Mouse (Mus musculus) liver, embryonic 12.5 days (tissue): Measurements from ENCODE around the gene Sash1. TPM values are rescaled to one million over a fixed set of nuclear protein-coding genes. Genes with fewer than 3 reads are reported as not detected.
A peak's percentile ranks its signal among the peaks of the same experiment; 100 is the strongest.

Experiments used
- ATAC-seq: fragments of 200-750 bp; cut with Nextera tagmentation; 2 replicates; pipeline ENCODE4 v1.8.0; 2017; ENCODE audit warnings: moderate number of reproducible peaks, mild to moderate bottlenecking, moderate library complexity
- H3K27ac ChIP-seq: fragments of 300-500 bp; sonication (generic); 2 replicates; pipeline ENCODE4 v1.5.1; 2016; ENCODE audit warnings: mild to moderate bottlenecking
- H3K27me3 ChIP-seq: fragments of 300-500 bp; sonication (generic); replicated peaks from 2 replicates; pipeline ENCODE4 v1.6.1; 2016; ENCODE audit warnings: mild to moderate bottlenecking, moderate library complexity
- H3K36me3 ChIP-seq: fragments of 300-500 bp; sonication (generic); 2 replicates; pipeline ENCODE4 v1.6.1; 2016; ENCODE audit warnings: mild to moderate bottlenecking, moderate library complexity
- H3K4me1 ChIP-seq: fragments of 300-500 bp; sonication (generic); 2 replicates; pipeline ENCODE4 v1.6.1; 2016
- H3K4me2 ChIP-seq: fragments of 300-500 bp; sonication (generic); 2 replicates; pipeline ENCODE4 v1.6.1; 2016; ENCODE audit warnings: mild to moderate bottlenecking, moderate library complexity
- H3K4me3 ChIP-seq: fragments of 300-500 bp; sonication (generic); 2 replicates; pipeline ENCODE4 v1.5.1; 2016; ENCODE audit warnings: mild to moderate bottlenecking, moderate library complexity
- H3K9ac ChIP-seq: fragments of 300-500 bp; sonication (generic); 2 replicates; pipeline ENCODE4 v1.6.1; 2016; ENCODE audit warnings: mild to moderate bottlenecking, moderate library complexity
- H3K9me3 ChIP-seq: fragments of 300-500 bp; sonication (generic); replicated peaks from 2 replicates; pipeline ENCODE4 v1.6.1; 2016; ENCODE audit warnings: mild to moderate bottlenecking, moderate library complexity
- WGBS: fragments of 180-500 bp; shearing (Covaris S2); methylation state at CpG from one replicate; pipeline ENCODE4 v1.1.7; 2016; ENCODE audit not compliant: insufficient replicate concordance; 5-methylcytosine and 5-hydroxymethylcytosine counted together
- polyA plus RNA-seq: library from polyadenylated mRNA; unstranded; fragments of >200 nt; fragmentation: Nextera tagmentation; extraction: Ambion mirVana; gene quantifications from 2 replicates; pipeline ENCODE4 v1.2.1, GENCODE M21; 2016

The Sash1 gene
- polyA plus RNA-seq, 1 experiment from 2014 or later = 1.2 TPM

GRCm38 (mm10) chr10:8779842-8780241 lies 106.0 kb downstream of the Sash1 start:
- H3K4me2 ChIP-seq = peak overlapping the region; percentile 3; the same call in 1 of the 2 replicates
- peak; percentile 83 for ATAC-seq
- no peaks in the 10 kb centered on the region for H3K27me3 ChIP-seq
- 0 out of 2 replicates have a peak, but pooled peaks cover 5% of the 10 kb centered on the region for H3K36me3 ChIP-seq
- no peak overlapping the region for H3K9ac ChIP-seq
- H3K27ac ChIP-seq = no peak overlapping the region
- H3K9me3 ChIP-seq = no peaks in the 10 kb centered on the region
- WGBS = 31% methylated on average over 4 of the region's 4 CpGs
- no peak overlapping the region for H3K4me3 ChIP-seq
- H3K4me1 ChIP-seq = peaks cover 24% of the 10 kb centered on the region

GRCm38 (mm10) chr10:8778845-8779244 lies 107.0 kb downstream of the Sash1 start:
- no peak overlapping the region for H3K4me2 ChIP-seq
- H3K9me3 ChIP-seq = no peaks in the 10 kb centered on the region
- H3K36me3 ChIP-seq = 0 out of 2 replicates have a peak, but pooled peaks cover 5% of the 10 kb centered on the region
- no peak for ATAC-seq
- H3K4me3 ChIP-seq = no peak overlapping the region
- peaks cover 24% of the 10 kb centered on the region for H3K4me1 ChIP-seq
- H3K27ac ChIP-seq = no peak overlapping the region
- no peaks in the 10 kb centered on the region for H3K27me3 ChIP-seq
- no peak overlapping the region for H3K9ac ChIP-seq
- 84% methylated on average over 7 of the region's 7 CpGs for WGBS

GRCm38 (mm10) chr10:8777552-8778253 lies 108.2 kb downstream of the Sash1 start:
- no peak for ATAC-seq
- Histone ChIP-seq H3K4me2 (no peak overlapping the region), H3K4me3 (no peak overlapping the region), H3K4me1 (peaks cover 24% of the 10 kb centered on the region), H3K36me3 (0 out of 2 replicates have a peak, but pooled peaks cover 5% of the 10 kb centered on the region), H3K27ac (no peak overlapping the region), H3K27me3 (no peaks in the 10 kb centered on the region), H3K9me3 (no peaks in the 10 kb centered on the region), H3K9ac (no peak overlapping the region)
- WGBS = 61% methylated on average over 12 of the region's 12 CpGs

GRCm38 (mm10) chr10:8776791-8777190 lies 109.1 kb downstream of the Sash1 start:
- no peak for ATAC-seq
- 80% methylated on average over 2 of the region's 2 CpGs for WGBS
- H3K27me3 ChIP-seq = no peaks in the 10 kb centered on the region

GRCm38 (mm10) chr10:8775794-8776193 lies 110.1 kb downstream of the Sash1 start:
- H3K27me3 ChIP-seq = no peaks in the 10 kb centered on the region
- no peak for ATAC-seq
- WGBS = 77% methylated on average over 2 of the region's 2 CpGs
- no peaks in the 10 kb centered on the region for H3K9me3 ChIP-seq
- H3K9ac ChIP-seq = no peak overlapping the region
- H3K27ac ChIP-seq = no peak overlapping the region
- H3K36me3 ChIP-seq = 0 out of 2 replicates have a peak, but pooled peaks cover 5% of the 10 kb centered on the region
- no peak overlapping the region for H3K4me3 ChIP-seq
- H3K4me1 ChIP-seq = peaks cover 19% of the 10 kb centered on the region
- H3K4me2 ChIP-seq = no peak overlapping the region

More at GRCm38 (mm10) chr10:8776791-8777190, 109.1 kb downstream of the Sash1 start:
- no peak overlapping the region for H3K4me2 ChIP-seq
- peaks cover 24% of the 10 kb centered on the region for H3K4me1 ChIP-seq
- H3K36me3 ChIP-seq = 0 out of 2 replicates have a peak, but pooled peaks cover 5% of the 10 kb centered on the region
- no peaks in the 10 kb centered on the region for H3K9me3 ChIP-seq
- H3K27ac ChIP-seq = no peak overlapping the region
- no peak overlapping the region for H3K9ac ChIP-seq
- no peak overlapping the region for H3K4me3 ChIP-seq

GRCm38 (mm10) chr10:8772464-8773209 lies 113.2 kb downstream of the Sash1 start:
- H3K9ac ChIP-seq = no peak overlapping the region
- peaks cover 11% of the 10 kb centered on the region; the same call in 1 of the 2 replicates for H3K36me3 ChIP-seq
- H3K27me3 ChIP-seq = no peaks in the 10 kb centered on the region
- H3K4me1 ChIP-seq = no peaks in the 10 kb centered on the region; the same call in 1 of the 2 replicates
- no peak overlapping the region for H3K4me2 ChIP-seq
- no peak overlapping the region for H3K27ac ChIP-seq
- no peak overlapping the region for H3K4me3 ChIP-seq
- ATAC-seq = no peak
- H3K9me3 ChIP-seq = no peaks in the 10 kb centered on the region
- 72% methylated on average over 4 of the region's 4 CpGs for WGBS

GRCm38 (mm10) chr10:8770931-8771653 lies 114.8 kb downstream of the Sash1 start:
- no peak overlapping the region for H3K27ac ChIP-seq
- H3K4me2 ChIP-seq = no peak overlapping the region
- peaks cover 11% of the 10 kb centered on the region; the same call in 1 of the 2 replicates for H3K36me3 ChIP-seq
- H3K9me3 ChIP-seq = no peaks in the 10 kb centered on the region
- no peaks in the 10 kb centered on the region; the same call in 1 of the 2 replicates for H3K4me1 ChIP-seq
- H3K27me3 ChIP-seq = no peaks in the 10 kb centered on the region
- 78% methylated on average over 12 of the region's 12 CpGs for WGBS
- no peak for ATAC-seq
- H3K9ac ChIP-seq = no peak overlapping the region
- no peak overlapping the region for H3K4me3 ChIP-seq

GRCm38 (mm10) chr10:8768654-8769053 lies 117.2 kb downstream of the Sash1 start:
- Histone ChIP-seq H3K4me1 (no peaks in the 10 kb centered on the region; the same call in 1 of the 2 replicates), H3K9me3 (no peaks in the 10 kb centered on the region), H3K27me3 (no peaks in the 10 kb centered on the region), H3K27ac (no peak overlapping the region), H3K4me2 (no peak overlapping the region), H3K4me3 (no peak overlapping the region), H3K36me3 (peaks cover 6% of the 10 kb centered on the region; the same call in 1 of the 2 replicates), H3K9ac (no peak overlapping the region)
- no peak for ATAC-seq
- 73% methylated on average over 8 of the region's 8 CpGs for WGBS

- no peak overlapping the region for H3K9ac ChIP-seq
- H3K27ac ChIP-seq = no peak overlapping the region
- H3K36me3 ChIP-seq = peaks cover 6% of the 10 kb centered on the region; the same call in 1 of the 2 replicates
- WGBS = 69% methylated on average over 5 of the region's 5 CpGs
- no peaks in the 10 kb centered on the region for H3K27me3 ChIP-seq
- H3K4me2 ChIP-seq = no peak overlapping the region
- H3K9me3 ChIP-seq = no peaks in the 10 kb centered on the region
- peaks cover 4% of the 10 kb centered on the region; the same call in 1 of the 2 replicates for H3K4me1 ChIP-seq
- H3K4me3 ChIP-seq = no peak overlapping the region
- ATAC-seq = no peak
These were observed 118.5 kb downstream of the Sash1 start for GRCm38 (mm10) chr10:8767381-8767780.

- Histone ChIP-seq H3K9me3 (no peaks in the 10 kb centered on the region), H3K4me2 (no peak overlapping the region), H3K4me1 (peaks cover 4% of the 10 kb centered on the region; the same call in 1 of the 2 replicates), H3K4me3 (no peak overlapping the region), H3K9ac (no peak overlapping the region), H3K36me3 (peaks cover 6% of the 10 kb centered on the region; the same call in 1 of the 2 replicates), H3K27me3 (no peaks in the 10 kb centered on the region), H3K27ac (no peak overlapping the region)
- WGBS = 56% methylated on average over 10 of the region's 10 CpGs
- no peak for ATAC-seq
These were observed 119.8 kb downstream of the Sash1 start for GRCm38 (mm10) chr10:8765922-8766522.

- 71% methylated on average over 12 of the region's 12 CpGs for WGBS
- Histone ChIP-seq H3K4me3 (no peak overlapping the region), H3K9ac (no peak overlapping the region), H3K36me3 (no peaks in the 10 kb centered on the region), H3K4me2 (no peak overlapping the region), H3K27me3 (no peaks in the 10 kb centered on the region), H3K9me3 (no peaks in the 10 kb centered on the region), H3K4me1 (peaks cover 9% of the 10 kb centered on the region; the same call in 1 of the 2 replicates), H3K27ac (0 out of 2 replicates have a peak overlapping the region, but pooled peaks have one; percentile 25)
- ATAC-seq = no peak
These were observed 123.1 kb downstream of the Sash1 start for GRCm38 (mm10) chr10:8762771-8763170.
